Mouse (Mus musculus) lung, embryonic 14.5 days (tissue): Measurements from ENCODE around the gene Nampt. TPM values are rescaled to one million over a fixed set of nuclear protein-coding genes. Genes with fewer than 3 reads are reported as not detected.
A peak's percentile ranks its signal among the peaks of the same experiment; 100 is the strongest.

Experiments used
- ATAC-seq: fragments of 200-750 bp; cut with Nextera tagmentation; 2 replicates; pipeline ENCODE4 v1.8.0; 2017; ENCODE audit warnings: mild to moderate bottlenecking, moderate TSS enrichment, moderate library complexity; ENCODE audit not compliant: insufficient read depth
- DNase-seq: peaks from one replicate; pipeline ENCODE4 v3.0.0-alpha.2; 2015
- H3K27ac ChIP-seq: fragments of 300-500 bp; sonication (generic); 2 replicates; pipeline ENCODE4 v1.5.1; 2014; ENCODE audit warnings: low read depth, mild to moderate bottlenecking, moderate library complexity
- H3K27me3 ChIP-seq: fragments of 300-500 bp; sonication (generic); 2 replicates; pipeline ENCODE4 v1.6.1; 2014; ENCODE audit warnings: low read length, control low read depth; ENCODE audit not compliant: insufficient read depth
- H3K36me3 ChIP-seq: fragments of 300-500 bp; sonication (generic); 2 replicates; pipeline ENCODE4 v1.6.1; 2014; ENCODE audit warnings: control low read depth; ENCODE audit not compliant: insufficient read depth
- H3K4me1 ChIP-seq: fragments of 300-500 bp; sonication (generic); 2 replicates; pipeline ENCODE4 v1.6.1; 2014; ENCODE audit warnings: antibody characterized with exemption, control low read depth; ENCODE audit not compliant: insufficient read depth
- H3K4me2 ChIP-seq: fragments of 300-500 bp; sonication (generic); 2 replicates; pipeline ENCODE4 v1.6.1; 2014; ENCODE audit warnings: mild to moderate bottlenecking
- H3K4me3 ChIP-seq: fragments of 300-500 bp; sonication (generic); 2 replicates; pipeline ENCODE4 v1.5.1; 2014; ENCODE audit warnings: low read depth, low read length
- H3K9ac ChIP-seq: fragments of 300-500 bp; sonication (generic); 2 replicates; pipeline ENCODE4 v1.6.1; 2014
- H3K9me3 ChIP-seq: fragments of 300-500 bp; sonication (generic); 2 replicates; pipeline ENCODE4 v1.6.1; 2016; ENCODE audit warnings: low read depth, low read length, control low read depth
- CTCF ChIP-seq: IDR thresholded peaks from 2 replicates; pipeline ENCODE4 v1.5.1; 2016; ENCODE audit warnings: antibody characterized with exemption, low read depth
- WGBS: fragments of 180-500 bp; shearing (Covaris S2); extraction: QIAGEN DNeasy Blood & Tissue Kit; methylation state at CpG from one replicate; pipeline ENCODE4 v1.1.7; 2014; 5-methylcytosine and 5-hydroxymethylcytosine counted together
- polyA plus RNA-seq: library from polyadenylated mRNA; unstranded; fragments of >200 nt; fragmentation: Nextera tagmentation; extraction: Ambion mirVana; gene quantifications from 2 replicates; pipeline ENCODE4 v1.2.1, GENCODE M21; 2014

Nampt gene
- polyA plus RNA-seq, 1 experiment from 2014 or later: 31.7 TPM

DNA sequence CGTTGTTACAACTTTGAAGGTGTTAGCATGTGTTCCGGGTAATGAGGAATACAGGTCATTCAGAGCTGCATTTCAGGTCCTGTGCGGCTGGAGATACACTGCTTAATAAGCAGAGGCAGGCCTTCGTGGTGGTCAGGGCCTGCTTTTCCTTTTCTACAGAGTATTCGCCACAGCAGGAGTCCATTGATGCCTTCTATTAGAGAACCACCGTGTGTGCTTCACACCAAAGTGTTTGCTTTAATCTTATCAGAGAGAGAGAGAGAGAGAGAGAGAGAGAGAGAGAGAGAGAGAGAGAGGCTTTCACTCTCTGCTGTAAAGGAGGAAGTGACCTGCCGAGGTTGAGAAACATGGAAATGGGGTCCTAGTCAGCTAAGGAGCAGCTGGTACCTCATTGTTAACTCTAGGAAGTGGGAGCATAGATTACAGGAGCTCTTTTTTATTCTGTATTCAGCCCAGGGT, 22.1 kb downstream of the Nampt start:
- Histone ChIP-seq H3K36me3 (peaks cover 67% of the 10 kb centered on the region), H3K4me1 (no peaks in the 10 kb centered on the region), H3K9ac (no peak overlapping the region), H3K4me3 (no peak overlapping the region), H3K27me3 (no peaks in the 10 kb centered on the region), H3K4me2 (no peak overlapping the region), H3K27ac (no peak overlapping the region), H3K9me3 (no peaks in the 10 kb centered on the region)
- ATAC-seq (no peak), DNase-seq (no peak)
- TF ChIP-seq CTCF: no peak
- WGBS: 55% methylated on average over 7 of the region's 7 CpGs

DNA sequence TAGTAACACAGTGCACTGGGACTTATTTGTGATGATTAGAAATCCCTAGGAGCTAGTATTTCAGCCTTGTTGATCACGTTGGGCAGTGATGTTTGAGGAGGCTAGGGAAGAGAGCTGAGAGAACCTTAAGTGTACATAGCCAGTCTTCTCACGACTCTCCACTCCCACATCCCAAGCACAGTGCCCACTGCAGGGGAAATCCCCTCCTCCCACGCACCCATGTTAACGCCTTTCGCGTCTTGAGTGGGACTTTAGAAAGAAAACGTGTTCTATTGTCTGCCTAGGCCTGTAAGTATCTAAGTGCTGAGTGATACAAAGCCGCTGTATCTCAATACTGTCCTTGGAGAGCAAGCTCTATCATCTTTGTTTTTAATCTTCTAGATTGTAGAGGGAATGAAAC, 27.0 kb downstream of the Nampt start:
- no peak overlapping the region for H3K4me2 ChIP-seq
- H3K9me3 ChIP-seq: no peaks in the 10 kb centered on the region
- no peak for TF ChIP-seq CTCF
- no peaks in the 10 kb centered on the region for H3K27me3 ChIP-seq
- WGBS: 86% methylated on average over 8 of the region's 8 CpGs
- H3K36me3 ChIP-seq: peaks cover 65% of the 10 kb centered on the region
- no peaks in the 10 kb centered on the region for H3K4me1 ChIP-seq
- ATAC-seq: no peak
- no peak overlapping the region for H3K4me3 ChIP-seq
- DNase-seq: no peak
- H3K9ac ChIP-seq: no peak overlapping the region
- H3K27ac ChIP-seq: no peak overlapping the region

DNA sequence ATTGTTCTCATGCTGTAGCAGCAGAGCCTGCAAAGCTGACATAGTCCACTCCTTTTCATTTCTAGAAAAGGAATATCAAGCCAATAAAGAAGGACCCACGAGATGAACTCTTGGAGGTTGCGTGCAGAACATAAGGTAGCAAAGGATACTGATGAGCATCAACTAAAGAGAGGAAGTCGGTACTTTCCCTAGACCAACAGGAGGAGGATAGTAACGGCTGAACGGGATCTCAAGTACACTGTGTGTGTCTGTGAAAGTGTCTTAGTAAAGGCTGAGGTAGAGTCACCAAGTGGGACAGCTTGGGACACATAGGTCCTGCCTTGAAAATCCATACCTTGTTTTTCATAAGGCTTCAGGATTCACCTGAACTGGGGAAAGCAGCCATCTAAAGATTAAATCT, 34.4 kb downstream of the Nampt start:
- Histone ChIP-seq H3K4me2 (no peak overlapping the region), H3K9me3 (no peaks in the 10 kb centered on the region), H3K4me3 (no peak overlapping the region), H3K27ac (no peak overlapping the region), H3K4me1 (no peaks in the 10 kb centered on the region), H3K27me3 (no peaks in the 10 kb centered on the region), H3K9ac (no peak overlapping the region), H3K36me3 (peaks cover 26% of the 10 kb centered on the region; the same call in 1 of the 2 replicates)
- DNase-seq (no peak), ATAC-seq (no peak)
- no peak for TF ChIP-seq CTCF
- WGBS: 85% methylated on average over 5 of the region's 5 CpGs

DNA sequence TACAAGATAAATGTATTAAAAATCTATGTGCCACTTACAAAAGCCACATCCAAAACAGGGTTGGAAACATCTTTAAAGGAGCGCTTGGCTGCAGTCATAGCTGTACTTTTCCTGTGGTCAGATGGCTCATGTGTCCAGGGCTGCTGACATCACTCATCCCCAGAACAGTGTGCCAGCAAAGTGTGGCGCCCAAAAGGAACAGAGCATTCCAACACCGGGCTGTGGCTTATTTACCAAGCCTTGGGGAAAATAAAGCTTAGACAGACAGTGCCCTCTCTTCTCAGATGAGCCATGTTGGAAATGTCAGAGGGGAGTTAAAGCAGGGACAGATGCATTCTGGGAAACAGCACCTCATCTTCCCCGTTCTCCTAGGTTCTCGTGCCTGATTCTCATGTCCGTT, 35.5 kb downstream of the Nampt start:
- no peak for TF ChIP-seq CTCF
- Histone ChIP-seq H3K4me1 (no peaks in the 10 kb centered on the region), H3K36me3 (peaks cover 17% of the 10 kb centered on the region; the same call in 1 of the 2 replicates), H3K9me3 (no peaks in the 10 kb centered on the region), H3K27me3 (no peaks in the 10 kb centered on the region), H3K4me2 (no peak overlapping the region), H3K4me3 (no peak overlapping the region), H3K9ac (no peak overlapping the region), H3K27ac (no peak overlapping the region)
- no peak for DNase-seq
- no peak for ATAC-seq
- 76% methylated on average over 6 of the region's 6 CpGs for WGBS

DNA sequence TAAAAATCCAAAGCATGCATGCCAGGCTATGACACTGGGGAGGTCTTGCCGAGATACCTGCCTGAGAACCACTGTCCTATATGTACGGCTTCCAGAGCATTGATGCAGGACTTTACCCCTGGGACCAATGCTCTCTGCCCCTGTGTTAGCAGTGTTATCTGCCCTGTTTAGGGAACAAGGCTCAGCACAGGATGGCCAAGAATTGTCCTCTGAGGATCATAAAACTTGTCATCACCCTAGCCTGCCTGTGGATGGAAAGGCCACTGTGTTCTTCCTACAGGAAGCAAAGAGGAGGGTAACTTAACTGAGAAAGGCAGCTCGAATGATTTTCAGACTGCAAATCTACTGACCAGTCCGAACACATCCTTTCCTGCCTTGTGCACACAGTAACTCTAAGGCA, 36.1 kb downstream of the Nampt start:
- H3K9me3 ChIP-seq: no peaks in the 10 kb centered on the region
- ATAC-seq (no peak), DNase-seq (no peak)
- WGBS: 79% methylated on average over 4 of the region's 4 CpGs
- no peak overlapping the region for H3K4me2 ChIP-seq
- no peak overlapping the region for H3K4me3 ChIP-seq
- no peaks in the 10 kb centered on the region for H3K27me3 ChIP-seq
- no peak overlapping the region for H3K27ac ChIP-seq
- no peak for TF ChIP-seq CTCF
- peaks cover 11% of the 10 kb centered on the region; the same call in 1 of the 2 replicates for H3K36me3 ChIP-seq
- no peak overlapping the region for H3K9ac ChIP-seq
- no peaks in the 10 kb centered on the region for H3K4me1 ChIP-seq

DNA sequence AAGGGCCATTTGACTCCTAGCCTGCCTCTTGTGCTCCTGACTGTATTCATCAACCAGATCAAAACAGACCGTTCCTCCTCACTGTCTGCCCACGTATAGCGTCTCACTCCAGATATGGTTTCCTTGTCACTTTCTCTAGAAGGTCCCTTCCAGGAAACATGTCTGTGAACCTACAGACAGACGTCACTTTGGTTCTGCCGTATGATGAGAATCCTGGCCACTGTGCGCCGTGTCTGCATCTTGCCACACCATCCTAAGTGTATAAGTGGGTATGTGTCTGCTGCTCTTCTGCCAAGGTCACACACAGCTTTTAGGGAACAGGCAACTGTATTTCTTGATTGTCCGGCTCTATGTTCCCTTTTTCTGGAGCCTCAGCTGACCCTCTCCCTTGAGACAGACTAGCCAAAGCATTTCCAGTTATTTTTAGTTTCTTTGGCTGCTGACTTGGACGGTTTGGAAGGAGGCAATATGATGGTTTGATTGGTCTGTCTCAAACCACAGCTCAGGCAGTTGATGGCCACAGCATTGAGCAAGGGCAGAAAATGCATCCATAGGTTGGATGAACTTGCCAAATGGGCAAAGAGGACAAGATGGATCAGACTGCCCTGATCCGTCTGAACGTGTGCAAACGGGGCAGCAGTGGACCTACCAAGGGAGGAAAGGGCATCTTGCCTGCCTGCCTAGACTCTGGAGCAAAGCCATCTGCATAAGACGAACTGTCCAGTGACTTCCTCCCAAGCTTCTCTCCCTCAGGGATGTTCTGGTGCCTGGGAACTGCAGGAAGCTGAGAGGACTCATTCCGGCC, 37.6 kb downstream of the Nampt start:
- Histone ChIP-seq H3K9ac (no peak overlapping the region), H3K4me2 (no peak overlapping the region), H3K27ac (no peak overlapping the region), H3K4me3 (no peak overlapping the region), H3K27me3 (no peaks in the 10 kb centered on the region), H3K4me1 (no peaks in the 10 kb centered on the region), H3K9me3 (no peaks in the 10 kb centered on the region), H3K36me3 (peaks cover 6% of the 10 kb centered on the region; the same call in 1 of the 2 replicates)
- ATAC-seq: no peak
- no peak for DNase-seq
- 76% methylated on average over 14 of the region's 14 CpGs for WGBS
- no peak for TF ChIP-seq CTCF

DNA sequence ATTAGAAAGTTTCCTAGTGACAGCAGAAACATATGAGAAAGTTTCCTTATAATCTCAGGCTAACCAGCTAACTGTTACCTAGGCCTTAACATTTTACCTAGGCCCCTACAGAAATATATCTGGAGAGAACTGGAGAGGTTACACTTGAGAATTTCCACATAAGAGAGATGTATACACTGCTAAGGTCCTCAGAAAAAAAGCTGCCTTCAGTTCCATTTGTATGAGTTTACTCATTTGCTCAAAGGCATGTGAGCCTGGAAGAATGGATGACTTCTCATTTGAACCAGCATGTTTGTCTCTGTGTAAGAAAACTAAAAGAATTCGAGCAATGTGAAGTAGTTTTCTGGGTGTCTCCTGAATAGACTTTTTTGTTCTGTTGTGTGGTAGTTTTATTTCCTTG, 39.1 kb downstream of the Nampt start:
- ATAC-seq (peak; percentile 77; the same call in 1 of the 2 replicates), DNase-seq (peak; percentile 47)
- H3K27me3 ChIP-seq: no peaks in the 10 kb centered on the region
- H3K9me3 ChIP-seq: no peaks in the 10 kb centered on the region
- no peak overlapping the region for H3K4me3 ChIP-seq
- 45% methylated on average over 1 of the region's 1 CpGs for WGBS
- H3K4me1 ChIP-seq: no peaks in the 10 kb centered on the region
- H3K9ac ChIP-seq: no peak overlapping the region
- no peaks in the 10 kb centered on the region for H3K36me3 ChIP-seq
- no peak overlapping the region for H3K4me2 ChIP-seq
- no peak for TF ChIP-seq CTCF
- H3K27ac ChIP-seq: no peak overlapping the region
